Mouse (Mus musculus) stomach, postnatal 0 days (tissue): ENCODE results near the gene Sgk1.

Experiments
- CTCF ChIP-seq: IDR thresholded peaks from 2 replicates; pipeline ENCODE4 v1.5.1; 2016; ENCODE audit warnings: antibody characterized with exemption, low read depth, mild to moderate bottlenecking, moderate library complexity
- EP300 ChIP-seq: optimal IDR thresholded peaks from 2 replicates; pipeline ENCODE3; 2016; ENCODE audit warnings: antibody characterized with exemption

DNA sequence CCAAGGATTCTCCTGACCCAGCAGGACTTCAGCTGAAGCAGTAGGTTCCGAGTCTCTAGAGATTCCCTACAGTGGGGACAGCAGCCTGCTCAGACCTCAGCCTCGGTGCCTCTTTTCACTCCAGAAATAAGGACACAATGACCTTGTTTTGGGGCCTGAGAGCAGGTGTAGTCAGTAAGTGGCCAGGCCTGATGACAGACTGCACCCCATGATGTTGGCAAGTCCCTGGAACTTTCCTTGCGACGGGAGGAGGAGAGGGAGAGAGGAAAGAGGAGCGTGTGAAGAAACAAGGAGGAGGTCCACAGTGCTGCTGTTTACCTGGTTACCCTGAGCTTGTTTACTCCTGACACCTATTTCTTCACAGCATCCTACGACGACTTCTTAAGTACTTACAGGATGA is 9.5 kb downstream of the Sgk1 start:
- TF ChIP-seq CTCF (no peak), EP300 (no peak)
